Mouse (Mus musculus) lung, embryonic 14.5 days (tissue): Measurements from ENCODE around the gene Med23. TPM values are rescaled to one million over a fixed set of nuclear protein-coding genes. Genes with fewer than 3 reads are reported as not detected.

Experiments
- ATAC-seq: fragments of 200-750 bp; cut with Nextera tagmentation; 2 replicates; pipeline ENCODE4 v1.8.0; 2017; ENCODE audit warnings: mild to moderate bottlenecking, moderate TSS enrichment, moderate library complexity; ENCODE audit not compliant: insufficient read depth
- DNase-seq: peaks from one replicate; pipeline ENCODE4 v3.0.0-alpha.2; 2015
- H3K27ac ChIP-seq: fragments of 300-500 bp; sonication (generic); 2 replicates; pipeline ENCODE4 v1.5.1; 2014; ENCODE audit warnings: low read depth, mild to moderate bottlenecking, moderate library complexity
- H3K27me3 ChIP-seq: fragments of 300-500 bp; sonication (generic); 2 replicates; pipeline ENCODE4 v1.6.1; 2014; ENCODE audit warnings: low read length, control low read depth; ENCODE audit not compliant: insufficient read depth
- H3K36me3 ChIP-seq: fragments of 300-500 bp; sonication (generic); 2 replicates; pipeline ENCODE4 v1.6.1; 2014; ENCODE audit warnings: control low read depth; ENCODE audit not compliant: insufficient read depth
- H3K4me1 ChIP-seq: fragments of 300-500 bp; sonication (generic); 2 replicates; pipeline ENCODE4 v1.6.1; 2014; ENCODE audit warnings: antibody characterized with exemption, control low read depth; ENCODE audit not compliant: insufficient read depth
- H3K4me2 ChIP-seq: fragments of 300-500 bp; sonication (generic); 2 replicates; pipeline ENCODE4 v1.6.1; 2014; ENCODE audit warnings: mild to moderate bottlenecking
- H3K4me3 ChIP-seq: fragments of 300-500 bp; sonication (generic); 2 replicates; pipeline ENCODE4 v1.5.1; 2014; ENCODE audit warnings: low read depth, low read length
- H3K9ac ChIP-seq: fragments of 300-500 bp; sonication (generic); 2 replicates; pipeline ENCODE4 v1.6.1; 2014
- H3K9me3 ChIP-seq: fragments of 300-500 bp; sonication (generic); 2 replicates; pipeline ENCODE4 v1.6.1; 2016; ENCODE audit warnings: low read depth, low read length, control low read depth
- CTCF ChIP-seq: IDR thresholded peaks from 2 replicates; pipeline ENCODE4 v1.5.1; 2016; ENCODE audit warnings: antibody characterized with exemption, low read depth
- whole genome bisulfite sequencing: fragments of 180-500 bp; shearing (Covaris S2); extraction: QIAGEN DNeasy Blood & Tissue Kit; methylation state at CpG from one replicate; pipeline ENCODE4 v1.1.7; 2014; 5-methylcytosine and 5-hydroxymethylcytosine counted together
- polyA plus RNA-seq: library from polyadenylated mRNA; unstranded; fragments of >200 nt; fragmentation: Nextera tagmentation; extraction: Ambion mirVana; gene quantifications from 2 replicates; pipeline ENCODE4 v1.2.1, GENCODE M21; 2014

The Med23 gene
- polyA plus RNA-seq, 1 experiment from 2014 or later = 30.8 TPM

GRCm38 (mm10) chr10:24826130-24826529 lies 43.7 kb upstream of the Med23 start:
- no peak overlapping the region for H3K9ac ChIP-seq
- ATAC-seq = no peak
- no peaks in the 10 kb centered on the region for H3K4me1 ChIP-seq
- H3K27ac ChIP-seq = no peak overlapping the region
- no peaks in the 10 kb centered on the region for H3K36me3 ChIP-seq
- H3K4me3 ChIP-seq = no peak overlapping the region
- WGBS = 51% methylated on average over 6 of the region's 6 CpGs
- DNase-seq = no peak
- no peak for TF ChIP-seq CTCF
- H3K27me3 ChIP-seq = no peaks in the 10 kb centered on the region
- no peaks in the 10 kb centered on the region for H3K9me3 ChIP-seq
- no peak overlapping the region for H3K4me2 ChIP-seq

GRCm38 (mm10) chr10:24828136-24828535 lies 41.6 kb upstream of the Med23 start:
- Histone ChIP-seq H3K4me1 (no peaks in the 10 kb centered on the region), H3K9me3 (no peaks in the 10 kb centered on the region), H3K27me3 (no peaks in the 10 kb centered on the region), H3K4me3 (no peak overlapping the region), H3K27ac (no peak overlapping the region), H3K4me2 (no peak overlapping the region), H3K36me3 (no peaks in the 10 kb centered on the region), H3K9ac (no peak overlapping the region)
- ATAC-seq (no peak), DNase-seq (no peak)
- TF ChIP-seq CTCF = no peak
- WGBS = 90% methylated on average over 4 of the region's 4 CpGs

GRCm38 (mm10) chr10:24830448-24830847 lies 39.3 kb upstream of the Med23 start:
- Histone ChIP-seq H3K4me3 (no peak overlapping the region), H3K9ac (no peak overlapping the region), H3K27ac (no peak overlapping the region), H3K4me2 (no peak overlapping the region), H3K9me3 (no peaks in the 10 kb centered on the region), H3K4me1 (peaks cover 3% of the 10 kb centered on the region; the same call in 1 of the 2 replicates), H3K36me3 (no peaks in the 10 kb centered on the region), H3K27me3 (no peaks in the 10 kb centered on the region)
- DNase-seq (no peak), ATAC-seq (no peak)
- TF ChIP-seq CTCF = no peak
- 78% methylated on average over 5 of the region's 5 CpGs for WGBS

- Histone ChIP-seq H3K9me3 (no peaks in the 10 kb centered on the region), H3K27me3 (no peaks in the 10 kb centered on the region), H3K9ac (no peak overlapping the region), H3K27ac (no peak overlapping the region), H3K36me3 (no peaks in the 10 kb centered on the region), H3K4me3 (no peak overlapping the region), H3K4me1 (peaks cover 3% of the 10 kb centered on the region; the same call in 1 of the 2 replicates), H3K4me2 (no peak overlapping the region)
- no peak for TF ChIP-seq CTCF
- DNase-seq (no peak), ATAC-seq (no peak)
- 58% methylated on average over 14 of the region's 15 CpGs for WGBS
Measured at GRCm38 (mm10) chr10:24831377-24832095, 38.2 kb upstream of the Med23 start.

GRCm38 (mm10) chr10:24832306-24832705 lies 37.5 kb upstream of the Med23 start:
- DNase-seq = no peak
- Histone ChIP-seq H3K27me3 (no peaks in the 10 kb centered on the region), H3K9me3 (no peaks in the 10 kb centered on the region), H3K4me2 (no peak overlapping the region), H3K4me3 (no peak overlapping the region), H3K9ac (no peak overlapping the region), H3K36me3 (no peaks in the 10 kb centered on the region), H3K27ac (no peak overlapping the region), H3K4me1 (peaks cover 3% of the 10 kb centered on the region; the same call in 1 of the 2 replicates)
- 90% methylated on average over 9 of the region's 9 CpGs for WGBS
- TF ChIP-seq CTCF = no peak
- no peak for ATAC-seq

- no peak overlapping the region for H3K9ac ChIP-seq
- H3K4me3 ChIP-seq = no peak overlapping the region
- no peak for TF ChIP-seq CTCF
- H3K27ac ChIP-seq = no peak overlapping the region
- 6% methylated on average over 4 of the region's 4 CpGs for WGBS
- no peaks in the 10 kb centered on the region for H3K27me3 ChIP-seq
- H3K4me2 ChIP-seq = peak overlapping the region; percentile 48
- no peak for ATAC-seq
- peaks cover 3% of the 10 kb centered on the region; the same call in 1 of the 2 replicates for H3K4me1 ChIP-seq
- H3K36me3 ChIP-seq = no peaks in the 10 kb centered on the region
- H3K9me3 ChIP-seq = no peaks in the 10 kb centered on the region
- DNase-seq = peak; percentile 44
Measured at GRCm38 (mm10) chr10:24834634-24835371, 35.0 kb upstream of the Med23 start.

- Histone ChIP-seq H3K9ac (peak overlapping the region; percentile 27), H3K36me3 (no peaks in the 10 kb centered on the region), H3K27me3 (no peaks in the 10 kb centered on the region), H3K4me1 (peaks cover 3% of the 10 kb centered on the region; the same call in 1 of the 2 replicates), H3K4me2 (peak overlapping the region; percentile 48), H3K9me3 (no peaks in the 10 kb centered on the region), H3K4me3 (peak overlapping the region; percentile 1; the same call in 1 of the 2 replicates), H3K27ac (peak overlapping the region; percentile 70)
- peak; percentile 70 for DNase-seq
- no peak for TF ChIP-seq CTCF
- ATAC-seq = peak; percentile 60; the same call in 1 of the 2 replicates
- WGBS = 9% methylated on average over 12 of the region's 12 CpGs
Measured at GRCm38 (mm10) chr10:24835702-24836342, 34.0 kb upstream of the Med23 start.
